In the genomic region with DNA sequence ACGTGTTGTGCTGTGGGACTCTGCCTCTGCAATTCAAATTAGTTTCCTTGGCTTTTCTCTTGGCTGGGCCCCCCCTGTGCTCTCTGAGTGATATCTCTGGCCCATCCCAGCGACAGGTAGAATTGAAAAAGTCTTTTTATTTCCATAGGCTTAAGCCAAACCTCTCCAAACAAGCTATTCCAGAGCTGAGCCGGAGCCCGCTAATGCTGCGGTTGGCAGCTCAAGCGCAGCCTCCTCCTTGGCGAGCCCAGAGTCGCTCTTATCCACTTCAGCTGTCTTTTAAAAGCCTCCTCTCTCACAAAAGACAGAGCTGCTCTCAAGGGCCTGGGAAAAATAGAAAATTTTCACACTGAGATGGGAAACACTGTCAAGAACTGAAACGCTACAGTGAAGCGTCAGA, we compare ENCODE assay signal across 18 mouse cellular contexts.
DNase-seq lines count a peak whose midpoint lies in the region; ATAC-seq and TF ChIP-seq lines count a peak whose summit lies in the region.
"Had no signal": no experiment of that assay in that cellular context is flagged by ENCODE, and none has a peak within 500 bp of the region (broad histone marks: within the 10 kb centered on the region; RNA-seq: fewer than 3 reads in every experiment).

No protein-coding gene starts in this region.

- no peaks in the 10 kb centered on the region for H3K79me2 ChIP-seq in heart, adult 2 months (replicated peaks; ENCODE audit: control insufficient read depth, insufficient read depth, low read length)

- intact Hi-C loops in left cerebral cortex, postnatal 14 days (cut with DNase I): no loop called here
- intact Hi-C loops in heart, adult 2 months (cut with DNase I): no loop called here

- no peak for TF ChIP-seq CTCF in kidney, adult 2 months (conservative IDR thresholded peaks at IDR 0.05; ENCODE audit: insufficient read depth, insufficient read length, low read depth, low read length)
- TF ChIP-seq CTCF in heart, adult 2 months (IDR thresholded peaks at IDR 0.05): no peak

- H3K27me3 ChIP-seq in kidney, embryonic 16.5 days (ENCODE audit: insufficient read depth, low read length): no peaks in the 10 kb centered on the region
- no peaks in the 10 kb centered on the region for H3K27me3 ChIP-seq in kidney, adult 2 months (replicated peaks; ENCODE audit: control insufficient read depth, insufficient read depth, low read length)
- no peaks in the 10 kb centered on the region for H3K27me3 ChIP-seq in hindbrain, embryonic 10.5 days (ENCODE audit: insufficient read depth, poor library complexity, severe bottlenecking)
- no peaks in the 10 kb centered on the region for H3K27me3 ChIP-seq in midbrain, embryonic 13.5 days
- no peaks in the 10 kb centered on the region for H3K27me3 ChIP-seq in heart, adult 2 months (ENCODE audit: control insufficient read depth, insufficient read depth, low read length)
- H3K27me3 ChIP-seq: embryonic facial prominence, embryonic 13.5 days; heart, embryonic 15.5 days; intestine, embryonic 15.5 days; limb, embryonic 15.5 days had no signal

- H3K9ac ChIP-seq in kidney, embryonic 16.5 days (replicated peaks; ENCODE audit: low read length): no peak overlapping the region
- no peak overlapping the region for H3K9ac ChIP-seq in midbrain, embryonic 13.5 days (replicated peaks)
- no peak overlapping the region for H3K9ac ChIP-seq in heart, adult 2 months (ENCODE audit: low read depth, low read length)
- H3K9ac ChIP-seq: embryonic facial prominence, embryonic 13.5 days; heart, embryonic 15.5 days; intestine, embryonic 15.5 days; limb, embryonic 15.5 days; lung, embryonic 14.5 days had no signal

- peaks cover 3% of the 10 kb centered on the region; the same call in 1 of the 2 replicates for H3K4me1 ChIP-seq in kidney, embryonic 16.5 days (ENCODE audit: insufficient read depth, low read length)
- no peaks in the 10 kb centered on the region for H3K4me1 ChIP-seq in kidney, adult 2 months (ENCODE audit: control insufficient read depth, insufficient read depth, low read length)
- peaks cover 32% of the 10 kb centered on the region for H3K4me1 ChIP-seq in hindbrain, embryonic 10.5 days (replicated peaks)
- peaks cover 16% of the 10 kb centered on the region for H3K4me1 ChIP-seq in midbrain, embryonic 13.5 days (replicated peaks)
- H3K4me1 ChIP-seq in heart, adult 2 months (ENCODE audit: control insufficient read depth, insufficient read depth, low read length): no peaks in the 10 kb centered on the region
- H3K4me1 ChIP-seq: embryonic facial prominence, embryonic 13.5 days; heart, embryonic 15.5 days; intestine, embryonic 15.5 days; limb, embryonic 15.5 days had no signal

- no peak for TF ChIP-seq EP300 in heart, adult 2 months (IDR thresholded peaks at IDR 0.05; ENCODE audit: insufficient read depth, low read depth, low read length)

- H3K4me3 ChIP-seq in kidney, embryonic 16.5 days (ENCODE audit: low read length): no peak overlapping the region
- no peak overlapping the region for H3K4me3 ChIP-seq in kidney, adult 2 months (ENCODE audit: insufficient read depth, low read depth, low read length)
- H3K4me3 ChIP-seq in hindbrain, embryonic 10.5 days: no peak overlapping the region
- H3K4me3 ChIP-seq in midbrain, embryonic 13.5 days (replicated peaks): no peak overlapping the region
- no peak overlapping the region for H3K4me3 ChIP-seq in heart, adult 2 months
- H3K4me3 ChIP-seq: embryonic facial prominence, embryonic 13.5 days; heart, embryonic 15.5 days; intestine, embryonic 15.5 days; limb, embryonic 15.5 days had no signal

- no peak overlapping the region for H3K4me2 ChIP-seq in kidney, embryonic 16.5 days (replicated peaks; ENCODE audit: low read depth, low read length)
- H3K4me2 ChIP-seq in midbrain, embryonic 13.5 days (replicated peaks): peak overlapping the region; percentile 6; the same call in 1 of the 2 replicates
- H3K4me2 ChIP-seq: embryonic facial prominence, embryonic 13.5 days; heart, embryonic 15.5 days; intestine, embryonic 15.5 days; limb, embryonic 15.5 days; lung, embryonic 14.5 days had no signal

- WGBS in kidney, embryonic 16.5 days: 34% methylated on average over 10 of the region's 10 CpGs
- WGBS in kidney, adult 2 months: 60% methylated on average over 10 of the region's 10 CpGs
- 33% methylated on average over 10 of the region's 10 CpGs for WGBS in hindbrain, embryonic 10.5 days
- 10% methylated on average over 10 of the region's 10 CpGs for WGBS in midbrain, embryonic 13.5 days
- 61% methylated on average over 10 of the region's 10 CpGs for WGBS in heart, adult 2 months

- no peak for TF ChIP-seq POLR2A in kidney, adult 2 months (IDR thresholded peaks at IDR 0.05; ENCODE audit: low read depth, low read length)
- TF ChIP-seq POLR2A in heart, adult 2 months (IDR thresholded peaks at IDR 0.05; ENCODE audit: insufficient read depth, low read depth, low read length): no peak

- peak; percentile 76 for ATAC-seq in kidney, embryonic 16.5 days (ENCODE audit: low FRiP score, low TSS enrichment)
- ATAC-seq in midbrain, embryonic 13.5 days: peak; percentile 83
- ATAC-seq: intestine, embryonic 15.5 days had no signal

- H3K36me3 ChIP-seq in kidney, embryonic 16.5 days (ENCODE audit: insufficient read depth, low read length): no peaks in the 10 kb centered on the region
- no peaks in the 10 kb centered on the region for H3K36me3 ChIP-seq in kidney, adult 2 months (ENCODE audit: control insufficient read depth, insufficient read depth, low read length)
- no peaks in the 10 kb centered on the region for H3K36me3 ChIP-seq in hindbrain, embryonic 10.5 days
- no peaks in the 10 kb centered on the region for H3K36me3 ChIP-seq in midbrain, embryonic 13.5 days
- no peaks in the 10 kb centered on the region for H3K36me3 ChIP-seq in heart, adult 2 months (ENCODE audit: control insufficient read depth, insufficient read depth, low read length)
- H3K36me3 ChIP-seq: embryonic facial prominence, embryonic 13.5 days; G1E; heart, embryonic 15.5 days; intestine, embryonic 15.5 days; limb, embryonic 15.5 days had no signal

- no peaks in the 10 kb centered on the region for H3K9me3 ChIP-seq in kidney, embryonic 16.5 days (ENCODE audit: low read length)
- no peaks in the 10 kb centered on the region for H3K9me3 ChIP-seq in hindbrain, embryonic 10.5 days
- H3K9me3 ChIP-seq in midbrain, embryonic 13.5 days: no peaks in the 10 kb centered on the region
- H3K9me3 ChIP-seq: embryonic facial prominence, embryonic 13.5 days; heart, embryonic 15.5 days; intestine, embryonic 15.5 days; limb, embryonic 15.5 days had no signal

- peak overlapping the region; percentile 44; the same call in 1 of the 2 replicates for H3K27ac ChIP-seq in kidney, embryonic 16.5 days (ENCODE audit: low read length)
- no peak overlapping the region for H3K27ac ChIP-seq in kidney, adult 2 months (ENCODE audit: insufficient read depth, low read depth, low read length)
- peak overlapping the region; percentile 64 for H3K27ac ChIP-seq in hindbrain, embryonic 10.5 days
- peak overlapping the region; percentile 60 for H3K27ac ChIP-seq in midbrain, embryonic 13.5 days
- no peak overlapping the region for H3K27ac ChIP-seq in heart, adult 2 months
- H3K27ac ChIP-seq: embryonic facial prominence, embryonic 13.5 days; heart, embryonic 15.5 days; intestine, embryonic 15.5 days; limb, embryonic 15.5 days had no signal

- DNase-seq in kidney, adult 2 months: no peak
- peak; percentile 31 for DNase-seq in embryo, embryonic 11 days
- DNase-seq in hindbrain, embryonic 10.5 days (ENCODE audit: low spot score): peak; percentile 27
- no peak for DNase-seq in adrenal gland, postnatal 4 days (ENCODE audit: low spot score in 2 of 2)
- DNase-seq in left cerebral cortex, postnatal 14 days (ENCODE audit: low spot score in 2 of 2): no peak
- no peak for DNase-seq in heart, adult 2 months
- DNase-seq: adrenal gland, postnatal 36 days; cerebellum, adult 2 months; lung, embryonic 14.5 days; right cerebral cortex, postnatal 14 days; thymus, postnatal 14 days had no signal

Comparison
In these comparisons a context has a peak if more than half of its experiments do, and no peak if none do; other contexts are left out.
1. H3K27ac ChIP-seq: peak in kidney, embryonic 16.5 days (single experiment), hindbrain, embryonic 10.5 days (single experiment) and midbrain, embryonic 13.5 days (single experiment); none in kidney, adult 2 months (single experiment) and heart, adult 2 months (single experiment).
2. DNase-seq: peak in embryo, embryonic 11 days (single experiment) and hindbrain, embryonic 10.5 days (single experiment); none in kidney, adult 2 months (single experiment), adrenal gland, postnatal 4 days (0 of 2), left cerebral cortex, postnatal 14 days (0 of 2) and heart, adult 2 months (0 of 2).